Mouse (Mus musculus): ENCODE results near the gene Gm20431. TPM values are rescaled to one million over a fixed set of nuclear protein-coding genes. Genes with fewer than 3 reads are reported as not detected.

The Gm20431 gene
- 10.7 and 12.5 TPM in 2 replicates for polyA plus RNA-seq (2014; fragmentation: Nextera tagmentation; extraction: Ambion mirVana)

DNA sequence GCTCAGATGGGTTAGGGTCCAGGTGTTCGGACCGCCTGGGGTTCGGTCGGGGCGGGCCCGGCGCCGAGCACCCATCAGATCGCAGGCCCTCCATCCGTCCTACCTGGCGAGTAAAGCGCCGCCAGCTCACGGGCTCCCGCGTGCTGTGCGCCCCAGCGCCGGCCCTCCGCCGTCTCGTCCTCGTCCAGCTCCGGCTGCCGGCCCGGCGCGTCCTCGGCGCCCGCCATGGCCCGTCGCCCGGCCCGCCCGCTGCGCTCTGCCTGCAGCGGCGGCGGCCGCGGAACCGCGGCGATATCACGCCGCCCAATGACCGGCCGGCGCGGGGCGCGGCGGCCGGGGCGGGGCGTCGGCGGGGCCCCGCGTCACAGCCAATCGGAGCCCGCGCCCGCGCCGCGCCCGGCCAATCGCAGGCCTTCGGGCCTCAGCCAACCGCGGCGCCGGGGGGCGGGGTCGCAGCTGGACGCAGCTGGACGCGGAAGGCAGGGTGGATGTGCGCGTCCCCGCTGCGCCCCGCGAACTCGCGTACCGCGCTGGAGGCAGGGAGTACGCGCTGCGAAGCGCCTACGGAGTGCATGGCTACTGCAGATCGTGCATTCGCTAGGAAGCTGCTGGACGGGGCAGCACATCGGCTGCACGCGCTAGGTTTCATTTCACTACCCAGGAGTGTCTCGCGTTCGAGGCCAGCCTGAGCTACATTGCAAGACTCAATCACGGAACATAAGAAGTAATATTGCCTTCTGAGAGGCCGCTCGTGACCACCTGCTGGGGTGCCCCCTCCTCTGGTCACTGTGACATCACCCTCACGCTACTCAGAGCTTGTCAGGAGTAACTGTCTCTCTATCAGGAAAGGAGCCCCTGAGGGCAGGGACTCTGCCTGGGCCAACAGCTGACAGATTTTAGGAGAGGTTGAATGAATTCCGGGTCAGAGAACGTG, at the start of gene Gm20431:
Gm20431 (minus strand) TSS at position 227 of the 934 bp plus-strand sequence.
- Histone ChIP-seq H3K36me3 (ENCODE audit: control insufficient read depth, insufficient read depth, low read length) (no peaks in the 10 kb centered on the region), H3K27me3 (ENCODE audit: control insufficient read depth, insufficient read depth, low read length) (no peaks in the 10 kb centered on the region), H3K9ac (replicated peaks; ENCODE audit: low read depth, low read length) (peak within 1 kb of the TSS; percentile 84), H3K9me3 (ENCODE audit: control insufficient read depth, low read length) (no peaks in the 10 kb centered on the region), H3K4me1 (ENCODE audit: control insufficient read depth, insufficient read depth, low read length) (peaks cover 22% of the 10 kb centered on the region), H3K27ac (ENCODE audit: low read depth, low read length) (peak within 1 kb of the TSS; percentile 75), H3K4me2 (ENCODE audit: low read depth, low read length) (peak within 1 kb of the TSS; percentile 96), H3K4me3 (ENCODE audit: low read depth, low read length) (peak within 1 kb of the TSS; percentile 83)
- ATAC-seq (ENCODE audit: low read depth) = peak; percentile 94
- under 1% methylated on average over 90 of the region's 110 CpGs for WGBS

DNA sequence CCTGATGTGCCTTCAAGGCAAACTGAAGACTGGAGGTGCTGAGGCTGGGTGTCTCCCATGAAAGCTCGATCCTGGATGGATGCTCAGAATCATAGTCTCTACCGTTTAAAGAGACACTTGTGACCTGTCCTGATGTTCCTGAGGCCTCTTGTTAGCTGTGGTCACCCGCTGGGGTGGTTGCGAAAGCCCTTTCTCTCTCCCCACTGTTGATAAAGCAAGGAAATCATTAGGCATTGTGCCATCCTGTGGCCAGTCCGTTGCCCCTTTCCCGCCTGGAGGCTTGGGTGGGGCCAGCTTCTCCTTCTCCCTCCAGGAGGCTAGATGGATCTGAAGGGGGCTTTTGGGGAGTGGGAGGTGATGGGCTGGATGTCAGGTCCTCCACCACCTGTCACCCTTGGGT, 49.3 kb upstream of the Gm20431 start:
- H3K4me3 ChIP-seq (ENCODE audit: low read depth, low read length) = no peak overlapping the region
- H3K27ac ChIP-seq (ENCODE audit: low read depth, low read length) = no peak overlapping the region
- H3K36me3 ChIP-seq (ENCODE audit: control insufficient read depth, insufficient read depth, low read length) = no peaks in the 10 kb centered on the region
- no peak overlapping the region for H3K4me2 ChIP-seq (ENCODE audit: low read depth, low read length)
- ATAC-seq (ENCODE audit: low read depth) = no peak
- 55% methylated on average over 6 of the region's 6 CpGs for whole genome bisulfite sequencing
- H3K9ac ChIP-seq (replicated peaks; ENCODE audit: low read depth, low read length) = no peak overlapping the region
- H3K4me1 ChIP-seq (ENCODE audit: control insufficient read depth, insufficient read depth, low read length) = no peaks in the 10 kb centered on the region
- H3K27me3 ChIP-seq (ENCODE audit: control insufficient read depth, insufficient read depth, low read length) = no peaks in the 10 kb centered on the region
- no peaks in the 10 kb centered on the region for H3K9me3 ChIP-seq (ENCODE audit: control insufficient read depth, low read length)

- Histone ChIP-seq H3K9ac (replicated peaks; ENCODE audit: low read depth, low read length) (no peak overlapping the region), H3K4me2 (ENCODE audit: low read depth, low read length) (no peak overlapping the region), H3K27ac (ENCODE audit: low read depth, low read length) (no peak overlapping the region), H3K4me3 (ENCODE audit: low read depth, low read length) (no peak overlapping the region), H3K4me1 (ENCODE audit: control insufficient read depth, insufficient read depth, low read length) (no peaks in the 10 kb centered on the region), H3K27me3 (ENCODE audit: control insufficient read depth, insufficient read depth, low read length) (no peaks in the 10 kb centered on the region), H3K36me3 (ENCODE audit: control insufficient read depth, insufficient read depth, low read length) (no peaks in the 10 kb centered on the region), H3K9me3 (ENCODE audit: control insufficient read depth, low read length) (no peaks in the 10 kb centered on the region)
- ATAC-seq (ENCODE audit: low read depth) = no peak
- 66% methylated on average over 6 of the region's 6 CpGs for WGBS
These were observed 48.7 kb upstream of the Gm20431 start for GRCm38 (mm10) chr2:167709969-167710368.

DNA sequence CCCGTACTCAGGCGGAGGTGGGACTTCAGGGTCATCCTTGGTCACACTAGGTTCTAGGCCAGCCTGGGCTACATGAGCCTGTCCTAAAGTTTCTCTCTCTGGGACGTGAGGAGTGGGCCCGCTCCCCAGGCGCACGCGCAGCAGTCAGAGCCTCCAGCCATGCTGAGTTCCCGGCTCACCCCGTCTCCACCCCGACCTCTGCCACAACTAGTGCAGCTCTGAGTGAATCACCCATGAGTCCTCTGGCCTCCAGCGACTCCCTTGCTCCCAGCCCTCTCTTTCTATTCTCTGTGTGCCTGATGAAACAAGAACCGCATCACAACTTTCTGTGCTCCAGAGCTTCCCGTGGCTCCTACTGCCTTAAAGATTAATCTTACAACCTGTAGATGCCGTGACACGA, 47.1 kb upstream of the Gm20431 start:
- H3K9me3 ChIP-seq (ENCODE audit: control insufficient read depth, low read length) = no peaks in the 10 kb centered on the region
- no peak overlapping the region for H3K4me2 ChIP-seq (ENCODE audit: low read depth, low read length)
- no peak for ATAC-seq (ENCODE audit: low read depth)
- no peak overlapping the region for H3K4me3 ChIP-seq (ENCODE audit: low read depth, low read length)
- WGBS = 66% methylated on average over 15 of the region's 15 CpGs
- no peak overlapping the region for H3K27ac ChIP-seq (ENCODE audit: low read depth, low read length)
- no peak overlapping the region for H3K9ac ChIP-seq (replicated peaks; ENCODE audit: low read depth, low read length)
- H3K36me3 ChIP-seq (ENCODE audit: control insufficient read depth, insufficient read depth, low read length) = no peaks in the 10 kb centered on the region
- no peaks in the 10 kb centered on the region for H3K4me1 ChIP-seq (ENCODE audit: control insufficient read depth, insufficient read depth, low read length)
- no peaks in the 10 kb centered on the region for H3K27me3 ChIP-seq (ENCODE audit: control insufficient read depth, insufficient read depth, low read length)

GRCm38 (mm10) chr2:167706183-167706939, 45.1 kb upstream of the Gm20431 start:
- Histone ChIP-seq H3K4me3 (ENCODE audit: low read depth, low read length) (no peak overlapping the region), H3K36me3 (ENCODE audit: control insufficient read depth, insufficient read depth, low read length) (no peaks in the 10 kb centered on the region), H3K9ac (replicated peaks; ENCODE audit: low read depth, low read length) (no peak overlapping the region), H3K4me2 (ENCODE audit: low read depth, low read length) (no peak overlapping the region), H3K27ac (ENCODE audit: low read depth, low read length) (no peak overlapping the region), H3K27me3 (ENCODE audit: control insufficient read depth, insufficient read depth, low read length) (no peaks in the 10 kb centered on the region), H3K4me1 (ENCODE audit: control insufficient read depth, insufficient read depth, low read length) (no peaks in the 10 kb centered on the region), H3K9me3 (ENCODE audit: control insufficient read depth, low read length) (no peaks in the 10 kb centered on the region)
- 71% methylated on average over 11 of the region's 11 CpGs for WGBS
- ATAC-seq (ENCODE audit: low read depth) = no peak

- no peak for ATAC-seq (ENCODE audit: low read depth)
- H3K27me3 ChIP-seq (ENCODE audit: control insufficient read depth, insufficient read depth, low read length) = no peaks in the 10 kb centered on the region
- no peak overlapping the region for H3K9ac ChIP-seq (replicated peaks; ENCODE audit: low read depth, low read length)
- no peaks in the 10 kb centered on the region for H3K4me1 ChIP-seq (ENCODE audit: control insufficient read depth, insufficient read depth, low read length)
- 93% methylated on average over 4 of the region's 4 CpGs for WGBS
- no peak overlapping the region for H3K4me2 ChIP-seq (ENCODE audit: low read depth, low read length)
- H3K4me3 ChIP-seq (ENCODE audit: low read depth, low read length) = no peak overlapping the region
- no peaks in the 10 kb centered on the region for H3K9me3 ChIP-seq (ENCODE audit: control insufficient read depth, low read length)
- no peaks in the 10 kb centered on the region for H3K36me3 ChIP-seq (ENCODE audit: control insufficient read depth, insufficient read depth, low read length)
- no peak overlapping the region for H3K27ac ChIP-seq (ENCODE audit: low read depth, low read length)
These were observed 43.1 kb upstream of the Gm20431 start for GRCm38 (mm10) chr2:167704409-167704808.

DNA sequence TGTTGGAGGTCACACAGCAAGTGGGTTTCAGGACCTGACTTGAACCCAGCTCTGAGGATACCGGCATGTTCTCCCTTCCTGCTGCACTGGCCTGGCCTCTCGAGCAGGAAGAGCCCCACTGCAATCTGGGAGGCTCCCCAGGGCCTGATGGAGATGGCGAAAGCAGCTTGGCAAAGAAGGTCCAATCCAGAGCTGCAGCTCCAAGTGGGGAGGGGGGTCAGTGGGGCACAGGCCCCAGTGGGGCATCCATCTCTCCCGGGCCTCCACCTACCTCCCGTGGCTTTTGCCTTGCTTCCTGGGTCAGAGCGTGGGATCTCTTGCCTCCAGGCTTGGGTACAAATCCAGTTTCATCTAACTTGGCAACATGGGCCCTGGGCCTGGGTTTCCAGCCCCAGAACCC, 40.8 kb upstream of the Gm20431 start:
- Histone ChIP-seq H3K4me3 (ENCODE audit: low read depth, low read length) (no peak overlapping the region), H3K9ac (replicated peaks; ENCODE audit: low read depth, low read length) (no peak overlapping the region; the same call in 1 of the 2 replicates), H3K4me1 (ENCODE audit: control insufficient read depth, insufficient read depth, low read length) (no peaks in the 10 kb centered on the region), H3K4me2 (ENCODE audit: low read depth, low read length) (no peak overlapping the region), H3K36me3 (ENCODE audit: control insufficient read depth, insufficient read depth, low read length) (no peaks in the 10 kb centered on the region), H3K27me3 (ENCODE audit: control insufficient read depth, insufficient read depth, low read length) (no peaks in the 10 kb centered on the region), H3K9me3 (ENCODE audit: control insufficient read depth, low read length) (no peaks in the 10 kb centered on the region), H3K27ac (ENCODE audit: low read depth, low read length) (no peak overlapping the region)
- ATAC-seq (ENCODE audit: low read depth) = no peak
- 87% methylated on average over 6 of the region's 6 CpGs for WGBS

DNA sequence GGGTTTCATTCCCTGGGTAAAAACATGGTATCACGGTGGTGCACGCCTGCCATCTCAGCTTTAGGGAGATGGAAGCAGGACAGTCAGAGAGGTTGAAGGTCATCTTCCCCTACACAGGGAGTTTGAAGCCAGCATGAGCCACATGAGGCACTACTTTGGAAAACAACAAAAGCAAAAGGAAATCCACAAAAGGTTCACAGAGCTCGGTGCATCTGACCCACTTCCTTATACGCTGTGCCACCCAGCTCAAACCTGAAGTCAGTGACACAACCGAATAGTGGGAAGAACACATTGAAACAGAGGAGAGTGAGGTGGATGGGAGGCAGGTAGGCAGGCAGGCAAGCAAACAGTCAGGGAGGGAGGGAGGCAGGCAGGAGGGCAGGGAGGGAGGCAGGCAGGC, 40.2 kb upstream of the Gm20431 start:
- H3K27me3 ChIP-seq (ENCODE audit: control insufficient read depth, insufficient read depth, low read length) = no peaks in the 10 kb centered on the region
- 70% methylated on average over 5 of the region's 5 CpGs for WGBS

DNA sequence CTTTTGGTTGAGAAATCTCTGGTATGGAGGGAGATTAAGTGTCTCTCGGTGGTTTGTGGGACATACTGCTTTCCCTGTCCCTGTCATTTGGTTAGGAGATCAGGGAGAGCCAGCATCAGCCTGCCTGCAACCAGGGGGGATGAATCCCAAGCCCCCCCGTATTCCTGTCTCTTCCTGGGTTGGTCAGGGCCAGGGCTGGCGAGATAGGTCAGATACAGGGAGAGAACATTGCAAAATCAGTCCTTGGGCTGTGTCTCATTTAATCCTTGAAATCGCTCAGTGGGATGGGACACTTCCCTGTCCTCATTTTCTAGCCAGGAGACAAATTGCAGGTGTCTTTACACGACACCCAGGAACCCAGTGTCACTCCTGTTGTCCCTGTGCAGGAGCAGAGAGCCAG, 38.7 kb upstream of the Gm20431 start:
- H3K27ac ChIP-seq (ENCODE audit: low read depth, low read length) = no peak overlapping the region
- WGBS = 72% methylated on average over 5 of the region's 5 CpGs
- no peak for ATAC-seq (ENCODE audit: low read depth)
- H3K4me3 ChIP-seq (ENCODE audit: low read depth, low read length) = no peak overlapping the region
- no peaks in the 10 kb centered on the region for H3K36me3 ChIP-seq (ENCODE audit: control insufficient read depth, insufficient read depth, low read length)
- no peak overlapping the region for H3K4me2 ChIP-seq (ENCODE audit: low read depth, low read length)
- H3K9ac ChIP-seq (replicated peaks; ENCODE audit: low read depth, low read length) = no peak overlapping the region
- H3K4me1 ChIP-seq (ENCODE audit: control insufficient read depth, insufficient read depth, low read length) = no peaks in the 10 kb centered on the region
- no peaks in the 10 kb centered on the region for H3K27me3 ChIP-seq (ENCODE audit: control insufficient read depth, insufficient read depth, low read length)
- peaks cover 2% of the 10 kb centered on the region; the same call in 1 of the 2 replicates for H3K9me3 ChIP-seq (ENCODE audit: control insufficient read depth, low read length)

More for the DNA sequence above, 40.2 kb upstream of the Gm20431 start:
- Histone ChIP-seq H3K27ac (ENCODE audit: low read depth, low read length) (no peak overlapping the region), H3K4me3 (ENCODE audit: low read depth, low read length) (no peak overlapping the region), H3K9me3 (ENCODE audit: control insufficient read depth, low read length) (no peaks in the 10 kb centered on the region), H3K4me1 (ENCODE audit: control insufficient read depth, insufficient read depth, low read length) (no peaks in the 10 kb centered on the region), H3K9ac (replicated peaks; ENCODE audit: low read depth, low read length) (no peak overlapping the region), H3K4me2 (ENCODE audit: low read depth, low read length) (no peak overlapping the region), H3K36me3 (ENCODE audit: control insufficient read depth, insufficient read depth, low read length) (no peaks in the 10 kb centered on the region)
- ATAC-seq (ENCODE audit: low read depth) = no peak

All from neural tube, embryonic 14.5 days (tissue).